Mouse (Mus musculus) right cerebral cortex, postnatal 14 days (tissue): ENCODE results near the gene Zfp1.

ENCODE experiments used
- DNase-seq: peaks from one replicate; pipeline ENCODE4 v3.0.0; 2022

Gene Zfp1

DNA sequence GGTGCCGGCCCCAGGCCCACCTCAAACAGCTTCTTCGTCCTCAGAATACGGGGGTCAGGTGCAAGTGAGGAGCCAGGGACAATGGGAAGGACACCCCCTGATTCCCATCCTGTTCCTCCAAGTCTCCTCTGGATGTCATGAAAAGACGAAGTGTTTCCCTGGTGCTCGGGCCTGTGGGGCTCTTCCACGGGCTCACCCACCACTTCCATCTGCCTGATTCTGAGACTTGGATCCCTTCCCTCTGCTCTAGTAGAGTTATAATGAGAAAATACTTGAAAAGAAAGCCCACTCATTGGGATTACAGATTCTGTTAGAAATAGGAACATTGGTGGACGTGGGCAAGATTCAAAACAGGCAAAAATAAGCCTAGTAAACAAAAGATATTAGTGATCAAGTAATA lies 35.6 kb downstream of the Zfp1 start:
- DNase-seq: no peak

- DNase-seq: peak; percentile 25
Measured at GRCm38 (mm10) chr8:111680423-111681028, 37.3 kb downstream of the Zfp1 start.

DNA sequence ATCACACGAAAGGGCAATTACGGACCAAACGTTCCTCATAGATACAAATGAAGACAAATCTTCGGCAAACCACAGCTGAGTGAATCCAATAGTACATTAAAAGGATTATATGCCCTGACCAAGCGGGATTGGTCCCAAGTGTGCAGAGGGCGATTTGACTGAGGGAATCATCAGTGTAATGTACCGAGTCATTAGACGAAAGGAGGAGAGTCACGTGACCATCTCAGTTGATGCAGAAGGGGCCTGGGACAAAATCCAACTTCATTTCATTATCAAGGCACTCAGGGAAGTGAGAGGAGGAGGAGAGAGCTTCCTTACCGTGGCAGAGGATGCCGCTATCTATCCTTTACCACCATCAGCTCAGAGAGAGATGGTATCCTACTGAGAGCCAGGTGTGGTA lies 38.0 kb downstream of the Zfp1 start:
- DNase-seq: no peak

DNA sequence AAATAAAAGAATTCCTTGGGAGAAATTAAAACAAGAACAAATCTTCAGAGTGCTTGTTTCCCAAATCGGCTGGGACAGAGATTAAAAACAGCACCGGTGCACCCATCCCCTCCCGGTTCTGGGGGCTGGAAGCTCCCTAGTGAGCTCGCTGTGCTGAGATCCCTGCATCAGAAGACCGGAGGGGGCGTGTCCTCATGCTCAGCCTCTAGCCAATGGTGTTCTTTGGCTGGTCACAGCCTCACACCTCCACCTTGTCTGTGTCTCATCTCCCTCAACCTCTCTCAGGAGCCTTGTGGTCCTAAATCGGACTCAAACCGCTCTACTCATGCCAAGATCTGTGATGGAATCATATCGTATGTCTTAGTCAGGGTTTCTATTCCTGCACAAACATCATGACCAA lies 39.3 kb downstream of the Zfp1 start:
- no peak for DNase-seq

DNA sequence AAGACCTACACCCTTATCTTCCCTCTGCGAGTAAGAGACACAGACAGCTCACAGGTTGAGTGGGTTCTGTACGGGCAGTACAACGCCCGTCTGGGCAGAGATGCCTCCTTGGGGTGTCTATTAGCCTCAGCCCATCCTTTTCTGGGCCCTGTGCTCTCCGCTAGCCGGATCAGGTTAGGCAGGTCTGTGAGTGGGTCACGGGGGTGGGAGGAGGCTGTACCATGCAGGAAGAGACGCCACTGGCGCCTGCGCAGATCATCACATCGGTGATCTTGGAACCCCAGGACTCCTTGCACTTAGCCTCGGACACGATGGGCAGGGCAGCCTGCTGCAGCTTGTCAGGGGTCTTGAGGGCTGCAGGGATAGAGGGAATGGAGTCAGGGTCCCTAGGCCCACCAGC lies 43.7 kb downstream of the Zfp1 start:
- no peak for DNase-seq

DNA sequence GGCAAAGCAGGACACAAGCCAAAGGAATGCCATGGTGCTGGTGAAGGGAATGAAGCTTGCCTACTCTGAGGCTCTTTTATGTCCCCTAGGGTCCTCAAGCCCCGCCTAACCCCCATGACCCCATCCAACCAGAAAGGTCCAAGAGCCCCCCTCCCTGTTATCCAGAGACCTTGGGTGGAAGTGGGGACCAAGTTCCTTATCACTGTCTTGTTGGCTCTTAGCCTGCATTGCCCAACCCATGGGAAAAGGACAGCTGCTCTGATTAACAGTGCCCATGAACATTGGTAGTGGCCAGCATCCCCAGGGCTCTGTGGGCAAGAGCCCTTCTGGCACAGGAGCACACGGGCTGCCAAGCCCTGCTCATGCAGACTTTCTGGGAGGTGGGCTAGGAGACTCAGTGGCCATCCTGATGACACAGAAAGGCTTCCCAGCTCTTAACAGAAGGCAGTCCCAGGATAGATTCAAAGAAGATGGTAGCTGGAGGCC lies 47.8 kb downstream of the Zfp1 start, which contains the start of gene Ctrb1:
Ctrb1 (minus strand) TSS at position 51 of the 486 bp plus-strand sequence.
- no peak for DNase-seq

DNA sequence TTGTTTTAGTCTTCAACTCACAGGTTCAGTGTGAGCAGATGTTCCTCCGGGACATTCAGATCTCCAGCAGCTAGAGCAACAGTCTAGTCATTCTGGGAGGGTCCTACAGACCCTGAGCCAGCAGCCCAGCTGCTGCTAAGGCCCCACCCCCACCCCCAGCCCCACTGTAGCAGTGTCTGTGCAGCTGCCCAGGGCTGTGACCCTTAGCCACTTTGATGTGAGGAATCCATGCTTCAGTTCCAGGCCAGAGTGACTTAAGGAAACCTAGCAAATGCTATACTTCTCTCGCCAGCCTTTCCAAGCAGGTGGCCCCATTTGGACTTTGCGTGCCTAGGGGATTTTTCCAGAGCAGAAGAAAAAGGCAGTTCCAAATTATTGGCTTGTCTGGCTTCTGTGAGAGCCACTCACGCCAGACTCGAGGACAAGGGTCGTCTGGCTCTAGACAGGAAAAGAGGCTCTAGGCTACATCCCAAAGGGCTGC lies 50.1 kb downstream of the Zfp1 start:
- no peak for DNase-seq

DNA sequence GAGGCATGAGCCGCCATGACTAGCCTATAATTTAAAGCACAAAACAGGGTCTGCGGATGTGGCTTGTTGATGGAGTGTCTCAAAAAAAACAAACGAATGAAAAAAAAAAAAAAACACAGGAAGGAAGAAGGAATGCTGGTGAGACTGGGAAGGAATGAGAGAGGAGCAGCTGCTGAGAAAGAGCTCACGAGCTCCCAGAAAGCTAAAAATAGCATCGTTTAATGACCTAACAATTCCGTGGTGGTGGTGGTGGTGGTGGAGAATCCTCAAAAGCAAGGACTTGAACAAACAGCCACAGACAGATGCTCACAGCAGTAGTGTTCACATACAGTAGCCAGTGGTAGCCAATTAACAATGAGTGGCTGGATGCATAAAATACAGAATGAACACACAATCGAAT lies 52.2 kb downstream of the Zfp1 start:
- no peak for DNase-seq

DNA sequence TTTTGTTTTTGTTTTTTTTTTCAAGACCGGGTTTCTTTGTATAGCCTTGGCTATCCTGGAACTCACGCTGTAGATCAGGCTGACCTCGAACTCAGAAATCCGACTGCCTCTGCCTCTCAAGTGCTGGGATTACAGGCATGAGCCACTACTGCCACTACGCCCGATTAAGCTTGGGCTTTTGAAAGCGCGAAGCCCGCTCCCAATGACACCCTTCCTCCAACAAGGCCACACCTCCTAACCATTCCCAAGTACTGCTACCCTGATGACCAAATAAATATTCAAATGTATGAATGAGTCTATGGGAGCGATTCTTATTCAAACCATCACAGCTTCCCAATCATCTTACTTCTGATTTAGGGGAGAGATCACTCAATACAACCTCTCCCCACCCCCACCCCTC lies 54.5 kb downstream of the Zfp1 start:
- no peak for DNase-seq

GRCm38 (mm10) chr8:111699035-111699434 lies 55.8 kb downstream of the Zfp1 start:
- no peak for DNase-seq

DNA sequence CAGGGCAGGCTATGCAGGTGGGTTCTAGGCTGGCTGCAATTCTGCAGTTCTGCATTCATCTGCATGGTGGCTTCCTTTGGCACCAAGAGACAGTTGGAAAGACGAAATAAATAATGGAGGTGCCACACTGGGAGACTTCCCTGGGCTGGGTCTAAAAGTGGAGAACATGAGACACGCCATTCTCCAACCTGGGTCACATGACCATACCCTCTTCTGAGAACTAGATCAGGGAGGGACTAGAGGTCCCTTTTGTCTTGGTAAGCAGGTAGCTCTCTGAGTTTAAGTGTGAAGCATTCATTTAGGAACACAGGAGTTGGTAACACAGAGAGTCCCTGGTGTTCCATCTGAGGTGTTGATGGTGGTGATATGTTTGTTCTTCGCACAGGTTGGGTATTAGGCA lies 57.0 kb downstream of the Zfp1 start:
- DNase-seq: no peak

DNA sequence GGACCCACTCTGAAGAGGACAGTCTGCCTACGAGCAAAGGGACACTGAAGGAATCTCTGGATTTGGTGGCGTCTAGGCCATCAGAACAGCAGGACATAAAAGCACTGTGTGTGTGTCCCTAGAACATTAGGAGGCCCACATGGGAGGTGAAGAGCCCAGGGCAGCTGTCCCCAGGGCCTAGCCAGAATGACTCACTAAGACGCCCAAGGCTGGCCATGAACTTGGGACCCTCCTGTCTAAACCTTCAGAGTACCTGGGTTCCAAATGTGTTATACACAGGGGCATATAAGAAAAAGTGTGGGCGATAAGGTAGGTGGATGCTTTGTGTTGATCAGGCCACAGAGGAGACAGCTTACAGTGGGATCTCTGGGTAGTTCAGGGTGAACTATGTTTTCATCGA lies 57.5 kb downstream of the Zfp1 start:
- no peak for DNase-seq

- no peak for DNase-seq
Measured at GRCm38 (mm10) chr8:111701380-111701779, 58.2 kb downstream of the Zfp1 start.

GRCm38 (mm10) chr8:111704585-111704984 lies 61.4 kb downstream of the Zfp1 start:
- DNase-seq: no peak

- DNase-seq: no peak
Measured at GRCm38 (mm10) chr8:111705222-111705621, 62.0 kb downstream of the Zfp1 start.

GRCm38 (mm10) chr8:111705699-111706098 lies 62.5 kb downstream of the Zfp1 start:
- DNase-seq: no peak

DNA sequence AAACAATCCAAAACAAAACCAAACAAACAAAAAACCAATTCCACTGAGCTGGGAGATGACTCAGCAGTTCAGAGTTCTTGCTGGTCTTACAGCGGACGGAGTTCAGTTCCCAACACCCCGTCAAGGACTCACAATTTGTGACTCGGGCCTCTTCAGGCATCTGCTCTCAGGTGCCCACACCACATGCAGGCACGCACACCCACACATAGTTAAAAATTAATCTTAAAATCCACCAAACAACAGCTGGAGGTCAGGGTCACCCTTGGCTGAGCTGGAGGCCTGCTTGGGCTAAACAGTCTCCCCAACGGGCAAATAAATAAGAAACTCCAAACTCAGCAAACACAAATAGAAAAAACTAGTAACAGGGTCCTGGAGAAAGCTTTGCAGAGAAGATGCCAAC lies 65.1 kb downstream of the Zfp1 start:
- no peak for DNase-seq

DNA sequence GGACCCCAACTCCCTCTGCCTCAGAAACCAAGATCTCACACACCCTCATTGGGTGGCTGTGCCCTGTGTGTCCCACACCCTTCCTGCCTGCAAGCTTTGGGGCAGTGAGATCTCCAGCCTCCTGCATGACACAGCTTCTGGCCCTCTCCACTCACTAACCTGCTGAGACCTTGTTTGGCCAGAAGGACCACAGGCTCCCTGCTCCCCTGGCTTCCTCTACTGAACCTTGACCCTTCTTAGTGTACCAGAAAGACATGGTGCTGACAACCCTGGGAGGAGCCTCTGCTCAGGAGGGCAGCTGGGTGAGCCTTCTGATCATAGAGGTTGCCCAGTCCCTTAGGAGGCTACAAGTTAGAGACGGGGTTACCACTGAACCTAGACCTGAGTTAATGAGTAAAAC lies 66.0 kb downstream of the Zfp1 start:
- DNase-seq: no peak

DNA sequence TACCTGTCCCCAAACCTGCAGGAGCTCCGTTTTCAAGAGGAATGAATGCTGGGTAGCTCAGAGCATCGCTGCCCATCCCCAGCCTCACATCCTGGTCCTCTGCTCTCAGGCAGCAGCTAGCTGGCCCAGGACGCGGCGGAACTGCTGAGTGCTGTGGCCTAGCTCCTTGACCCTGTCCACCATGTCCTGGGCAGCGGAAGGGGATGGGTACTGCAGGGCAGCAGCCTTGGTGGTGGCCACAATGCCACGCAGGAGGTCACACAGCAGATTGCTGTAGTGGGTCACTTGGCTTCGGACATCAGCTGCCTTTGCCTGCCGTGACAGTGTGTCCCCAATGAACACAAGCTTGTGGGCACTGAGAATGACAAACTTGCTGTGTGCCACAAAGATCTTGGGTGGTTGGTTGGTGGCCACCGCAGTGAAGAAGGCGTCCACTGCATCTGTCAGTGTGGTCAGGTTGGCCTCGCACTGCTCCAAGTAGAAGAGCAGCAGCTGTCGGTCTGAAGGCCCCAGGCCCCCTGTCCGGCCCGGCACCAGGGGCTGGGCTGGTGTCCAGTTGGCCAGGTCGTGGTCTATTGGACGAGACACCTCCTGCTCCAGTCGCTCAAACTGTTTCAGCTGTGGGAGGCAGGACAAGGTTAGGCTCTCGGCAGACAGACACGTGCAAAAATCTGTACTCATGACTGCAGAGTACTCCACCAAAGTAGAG lies 67.7 kb downstream of the Zfp1 start:
- no peak for DNase-seq

- no peak for DNase-seq
Measured at GRCm38 (mm10) chr8:111712135-111712534, 68.9 kb downstream of the Zfp1 start.

GRCm38 (mm10) chr8:111712588-111712987 lies 69.4 kb downstream of the Zfp1 start:
- DNase-seq: peak; percentile 68

- no peak for DNase-seq
Measured at GRCm38 (mm10) chr8:111713291-111713690, 70.1 kb downstream of the Zfp1 start.

DNA sequence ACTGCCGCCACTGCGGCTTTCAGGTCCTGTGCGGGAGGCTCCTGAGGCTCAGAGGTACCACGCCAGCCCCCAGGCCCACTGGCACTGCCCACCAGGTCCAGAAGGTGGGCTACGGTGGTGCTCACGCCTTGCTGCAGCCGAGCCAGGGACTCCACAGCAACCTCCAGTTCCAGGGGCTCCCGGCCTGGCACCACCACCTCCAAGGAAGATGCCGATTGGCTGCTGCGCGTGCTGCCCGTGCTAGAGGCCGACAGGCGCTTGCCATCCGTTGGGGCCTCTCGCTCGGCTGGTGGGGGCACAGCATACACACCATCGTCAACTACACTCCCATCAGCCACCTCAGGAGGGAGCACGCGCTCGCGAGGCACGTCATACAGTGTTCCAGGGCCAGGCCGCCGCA lies 70.6 kb downstream of the Zfp1 start:
- DNase-seq: no peak

GRCm38 (mm10) chr8:111714295-111714694 lies 71.1 kb downstream of the Zfp1 start:
- DNase-seq: no peak

DNA sequence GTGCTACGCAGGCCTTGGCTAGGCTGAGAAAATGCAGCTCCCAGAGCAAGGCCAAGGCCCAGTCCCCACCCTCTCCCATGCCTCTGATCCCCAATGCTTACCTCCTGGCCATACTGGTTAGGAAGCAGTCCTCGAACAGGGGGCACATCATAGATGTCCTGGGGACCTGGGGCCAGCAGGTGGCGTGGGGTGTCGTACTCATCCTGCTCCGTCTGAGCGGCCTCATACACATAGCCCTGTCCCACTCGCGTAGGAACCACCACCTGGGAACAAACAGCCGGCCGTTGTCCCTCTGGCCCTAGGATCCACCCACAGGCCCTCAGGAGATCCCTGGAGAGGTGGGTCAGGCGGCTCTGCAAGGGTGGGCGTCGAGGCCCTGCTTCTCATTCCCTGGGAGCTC lies 72.3 kb downstream of the Zfp1 start:
- no peak for DNase-seq
